In the genomic region with DNA sequence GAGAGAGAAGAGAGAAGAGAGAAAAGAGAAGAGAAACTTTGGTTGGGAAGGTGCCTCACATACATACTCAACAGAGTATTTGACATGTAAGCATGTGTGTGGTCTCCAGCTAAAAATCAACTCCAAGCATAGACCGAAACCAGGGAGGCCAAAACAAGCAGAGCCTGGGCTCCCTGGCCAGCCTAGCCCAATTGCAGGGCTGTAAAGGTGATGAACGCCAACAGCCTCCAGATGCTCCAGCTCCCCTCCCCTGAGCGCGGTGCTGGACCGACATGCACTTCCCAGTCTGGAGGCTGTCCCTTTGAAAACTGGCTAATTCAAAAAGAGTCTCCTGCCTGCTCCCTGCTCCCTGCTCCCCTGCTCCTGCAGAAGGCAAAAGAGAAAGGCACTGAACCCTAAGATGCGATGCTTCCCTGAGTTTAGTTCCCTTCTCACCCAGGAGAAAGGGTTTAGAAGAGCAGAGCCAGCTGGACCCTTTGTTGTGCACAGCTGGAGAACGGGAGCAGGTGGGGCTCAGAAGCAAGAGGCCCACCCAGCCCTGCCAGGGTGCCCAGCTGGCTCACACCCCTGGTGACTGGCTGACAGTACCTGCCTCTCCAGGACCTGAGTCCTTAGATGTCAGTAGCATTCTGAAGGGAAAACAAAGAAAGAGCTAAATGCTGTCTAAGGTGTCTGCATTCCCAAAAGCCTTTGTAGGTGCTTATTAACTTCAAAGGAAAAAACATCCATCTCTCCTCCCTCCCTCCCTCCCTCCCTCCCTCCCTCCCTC, we compare ENCODE assay signal across 13 mouse cellular contexts.
DNase-seq lines count a peak whose midpoint lies in the region; ATAC-seq lines count a peak whose summit lies in the region.
"Had no signal": no experiment of that assay in that cellular context is flagged by ENCODE, and none has a peak within 500 bp of the region (broad histone marks: within the 10 kb centered on the region; RNA-seq: fewer than 3 reads in every experiment).

No protein-coding gene starts in this region.

- H3K36me3 ChIP-seq in midbrain, embryonic 10.5 days, result no peaks in the 10 kb centered on the region
- H3K36me3 ChIP-seq in midbrain, embryonic 15.5 days (replicated peaks), result no peaks in the 10 kb centered on the region
- H3K36me3 ChIP-seq in embryonic facial prominence, embryonic 11.5 days (replicated peaks; ENCODE audit: control insufficient read depth, insufficient read depth, low read depth, low read length), result no peaks in the 10 kb centered on the region
- H3K36me3 ChIP-seq in kidney, embryonic 15.5 days, result no peaks in the 10 kb centered on the region
- H3K36me3 ChIP-seq: heart, embryonic 13.5 days; stomach, embryonic 15.5 days had no signal

- 8% methylated on average over 7 of the region's 7 CpGs for WGBS in midbrain, embryonic 10.5 days
- WGBS in midbrain, embryonic 15.5 days, result 11% methylated on average over 7 of the region's 7 CpGs
- 12% methylated on average over 7 of the region's 7 CpGs for WGBS in embryonic facial prominence, embryonic 11.5 days
- WGBS in kidney, embryonic 15.5 days, result 16% methylated on average over 7 of the region's 7 CpGs

- intact Hi-C loops in gastrocnemius, postnatal 14 days (cut with DNase I; ENCODE audit: low total_unique reads), result no loop called here

- peak; percentile 16 for DNase-seq in gastrocnemius, postnatal 14 days
- no peak for DNase-seq in gastrocnemius, adult 8-10 months (ENCODE audit: low spot score in 2 of 2)
- no peak for DNase-seq in midbrain, embryonic 10.5 days (ENCODE audit: low spot score)
- DNase-seq in embryonic facial prominence, embryonic 11.5 days (ENCODE audit: low spot score), result peak; percentile 42
- peak; percentile 15 for DNase-seq in mesoderm, embryonic 11.5 days (ENCODE audit: low read depth, low spot score)
- DNase-seq in Muller cell, postnatal 12 days (ENCODE audit: inconsistent ontology term), result no peak
- DNase-seq: layer of hippocampus, adult 9-11 months; right cerebral cortex, postnatal 4 days had no signal

- no peak overlapping the region for H3K9ac ChIP-seq in midbrain, embryonic 15.5 days
- peak overlapping the region; percentile 9; the same call in 1 of the 2 replicates for H3K9ac ChIP-seq in embryonic facial prominence, embryonic 11.5 days (replicated peaks; ENCODE audit: low read length)
- H3K9ac ChIP-seq in kidney, embryonic 15.5 days, result no peak overlapping the region
- H3K9ac ChIP-seq: heart, embryonic 13.5 days; stomach, embryonic 15.5 days had no signal

- no peaks in the 10 kb centered on the region for H3K27me3 ChIP-seq in midbrain, embryonic 10.5 days (ENCODE audit: low read depth, poor library complexity, severe bottlenecking)
- H3K27me3 ChIP-seq in midbrain, embryonic 15.5 days (replicated peaks), result no peaks in the 10 kb centered on the region
- no peaks in the 10 kb centered on the region for H3K27me3 ChIP-seq in embryonic facial prominence, embryonic 11.5 days (ENCODE audit: control insufficient read depth, insufficient read depth, low read length)
- H3K27me3 ChIP-seq in kidney, embryonic 15.5 days, result no peaks in the 10 kb centered on the region
- H3K27me3 ChIP-seq: stomach, embryonic 15.5 days had no signal

- peaks cover 19% of the 10 kb centered on the region for H3K4me1 ChIP-seq in midbrain, embryonic 10.5 days
- H3K4me1 ChIP-seq in midbrain, embryonic 15.5 days, result peaks cover 5% of the 10 kb centered on the region; the same call in 1 of the 2 replicates
- H3K4me1 ChIP-seq in embryonic facial prominence, embryonic 11.5 days (ENCODE audit: control insufficient read depth, insufficient read depth, low read length), result no peaks in the 10 kb centered on the region; the same call in 1 of the 2 replicates
- peaks cover 21% of the 10 kb centered on the region for H3K4me1 ChIP-seq in kidney, embryonic 15.5 days

- H3K9me3 ChIP-seq in midbrain, embryonic 10.5 days (replicated peaks), result no peaks in the 10 kb centered on the region
- H3K9me3 ChIP-seq in midbrain, embryonic 15.5 days, result no peaks in the 10 kb centered on the region
- H3K9me3 ChIP-seq in embryonic facial prominence, embryonic 11.5 days (replicated peaks; ENCODE audit: control insufficient read depth, low read length), result no peaks in the 10 kb centered on the region
- no peaks in the 10 kb centered on the region for H3K9me3 ChIP-seq in kidney, embryonic 15.5 days (replicated peaks)
- H3K9me3 ChIP-seq: heart, embryonic 13.5 days; stomach, embryonic 15.5 days had no signal

- peak overlapping the region; percentile 24; the same call in 1 of the 2 replicates for H3K27ac ChIP-seq in midbrain, embryonic 10.5 days (replicated peaks)
- H3K27ac ChIP-seq in midbrain, embryonic 15.5 days, result no peak overlapping the region
- no peak overlapping the region for H3K27ac ChIP-seq in embryonic facial prominence, embryonic 11.5 days (replicated peaks; ENCODE audit: low read depth, low read length)
- no peak overlapping the region for H3K27ac ChIP-seq in kidney, embryonic 15.5 days
- H3K27ac ChIP-seq: heart, embryonic 13.5 days; stomach, embryonic 15.5 days had no signal

- H3K4me3 ChIP-seq in midbrain, embryonic 10.5 days, result no peak overlapping the region
- H3K4me3 ChIP-seq in midbrain, embryonic 15.5 days, result no peak overlapping the region
- no peak overlapping the region for H3K4me3 ChIP-seq in embryonic facial prominence, embryonic 11.5 days (ENCODE audit: low read depth, low read length)
- H3K4me3 ChIP-seq in kidney, embryonic 15.5 days (replicated peaks), result no peak overlapping the region
- H3K4me3 ChIP-seq: heart, embryonic 13.5 days; stomach, embryonic 15.5 days had no signal

- no peak for ATAC-seq in midbrain, embryonic 15.5 days (replicated peaks)
- ATAC-seq in embryonic facial prominence, embryonic 11.5 days (replicated peaks; ENCODE audit: insufficient number of reproducible peaks, low FRiP score, low TSS enrichment, low read depth), result no peak
- ATAC-seq in kidney, embryonic 15.5 days (replicated peaks; ENCODE audit: low FRiP score), result no peak
- ATAC-seq: intestine, postnatal 0 days had no signal

- H3K4me2 ChIP-seq in midbrain, embryonic 15.5 days, result no peak overlapping the region
- no peak overlapping the region for H3K4me2 ChIP-seq in embryonic facial prominence, embryonic 11.5 days (ENCODE audit: low read depth, low read length)
- no peak overlapping the region for H3K4me2 ChIP-seq in kidney, embryonic 15.5 days
- H3K4me2 ChIP-seq: heart, embryonic 13.5 days; stomach, embryonic 15.5 days had no signal

Comparison
In these comparisons a context has a peak if more than half of its experiments do, and no peak if none do; other contexts are left out.
1. DNase-seq: peak in gastrocnemius, postnatal 14 days (single experiment), embryonic facial prominence, embryonic 11.5 days (single experiment) and mesoderm, embryonic 11.5 days (single experiment); none in gastrocnemius, adult 8-10 months (0 of 2), midbrain, embryonic 10.5 days (single experiment) and Muller cell, postnatal 12 days (single experiment).